Mouse (Mus musculus): Measurements from ENCODE around the gene Trap1a. TPM values are rescaled to one million over a fixed set of nuclear protein-coding genes. Genes with fewer than 3 reads are reported as not detected.
"Not testable (repeated sequence)": the region's sequence is repeated elsewhere in the genome, so short reads cannot be mapped to it uniquely, and the experiment has no call there.

Gene Trap1a
- not detected in 2 replicates for polyA plus RNA-seq (2012; ENCODE audit: insufficient read depth, low replicate concordance)

DNA sequence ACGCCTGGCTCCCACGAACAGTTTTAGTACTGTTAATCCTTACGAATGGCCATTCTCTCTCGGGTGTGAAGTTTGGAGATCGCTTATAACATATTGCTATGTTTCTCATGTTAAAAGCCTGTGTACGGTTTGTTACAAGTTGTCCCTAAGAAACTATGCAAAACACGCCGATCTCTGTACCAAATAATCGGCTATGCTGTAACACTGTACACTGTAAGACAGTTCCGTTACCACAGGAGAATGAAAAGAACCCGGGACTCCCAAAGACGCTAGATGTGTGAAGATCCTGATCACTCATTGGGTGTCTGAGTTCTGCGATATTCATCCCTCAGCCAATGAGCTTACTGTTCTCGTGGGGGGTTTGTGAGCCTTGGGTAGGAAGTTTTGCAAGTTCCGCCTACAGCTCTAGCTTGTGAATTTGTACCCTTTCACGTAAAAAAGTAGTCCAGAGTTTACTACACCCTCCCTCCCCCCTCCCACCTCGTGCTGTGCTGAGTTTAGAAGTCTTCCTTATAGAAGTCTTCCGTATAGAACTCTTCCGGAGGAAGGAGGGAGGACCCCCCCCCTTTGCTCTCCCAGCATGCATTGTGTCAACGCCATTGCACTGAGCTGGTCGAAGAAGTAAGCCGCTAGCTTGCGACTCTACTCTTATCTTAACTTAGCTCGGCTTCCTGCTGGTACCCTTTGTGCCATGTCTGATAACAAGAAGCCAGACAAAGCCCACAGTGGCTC is at the start of gene Trap1a:
TSS of gene Trap1a (plus strand) at position 421 of the 732 bp plus-strand sequence.
- TF ChIP-seq FLI1 (IDR thresholded peaks at IDR 0.05; ENCODE audit: low read length) = no peak
- TF ChIP-seq GATA1 (IDR thresholded peaks at IDR 0.05; ENCODE audit: borderline replicate concordance, low read length) = no peak
- Histone ChIP-seq H3K36me3 (replicated peaks; ENCODE audit: low read length) (no peaks in the 10 kb centered on the region), H3K4me1 (no peaks in the 10 kb centered on the region), H3K27me3 (replicated peaks) (peaks cover 1% of the 10 kb centered on the region), H3K4me3 (replicated peaks) (no peak within 1 kb of the TSS), H3K9me3 (peaks cover 18% of the 10 kb centered on the region)

DNA sequence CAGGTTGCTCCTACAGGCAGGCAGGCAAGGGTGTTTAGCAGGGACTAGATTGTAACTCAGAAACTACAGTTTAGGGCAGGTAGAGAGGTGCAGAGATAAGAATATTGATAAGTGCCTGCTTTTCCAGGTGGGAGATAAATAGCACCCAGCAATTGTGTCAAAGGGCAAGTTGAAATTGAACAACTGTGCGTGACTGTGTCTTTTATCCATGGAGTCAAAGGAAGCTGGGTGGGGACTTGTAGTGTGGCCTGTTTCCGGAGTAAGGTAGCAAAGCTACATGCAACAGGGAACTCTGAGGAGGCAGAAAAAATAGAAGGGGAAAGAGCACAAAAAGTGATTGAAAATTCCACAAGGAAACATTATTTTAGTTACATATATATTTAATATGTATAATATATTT is 40.4 kb upstream of the Trap1a start:
- Histone ChIP-seq H3K4me3 (replicated peaks) (no peak overlapping the region), H3K4me1 (no peaks in the 10 kb centered on the region), H3K27me3 (replicated peaks) (peaks cover 4% of the 10 kb centered on the region), H3K36me3 (replicated peaks; ENCODE audit: low read length) (no peaks in the 10 kb centered on the region), H3K9me3 (no peaks in the 10 kb centered on the region)
- TF ChIP-seq GATA1 (IDR thresholded peaks at IDR 0.05; ENCODE audit: borderline replicate concordance, low read length) (no peak), FLI1 (IDR thresholded peaks at IDR 0.05; ENCODE audit: low read length) (no peak)

DNA sequence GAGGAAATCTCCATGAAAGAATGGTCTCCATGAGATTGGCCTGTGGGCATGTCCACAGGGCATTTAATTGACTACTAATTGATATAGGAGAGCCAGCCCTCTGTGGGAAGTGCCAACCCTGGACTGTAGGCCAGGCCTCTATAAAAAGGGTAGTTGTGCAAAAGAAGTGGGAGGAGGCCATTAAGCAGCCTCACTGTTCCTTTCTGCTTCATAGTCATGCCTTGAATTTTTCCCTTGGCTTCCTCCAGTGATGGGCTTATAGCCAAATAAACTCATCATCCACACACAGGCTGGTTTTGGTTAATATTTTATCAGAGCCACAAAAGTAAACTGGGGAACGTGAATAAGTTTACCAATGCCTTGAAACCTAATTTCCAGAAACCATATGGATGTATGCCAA is 38.2 kb upstream of the Trap1a start:
- Histone ChIP-seq H3K4me1 (no peaks in the 10 kb centered on the region), H3K9me3 (no peaks in the 10 kb centered on the region), H3K27me3 (replicated peaks) (peaks cover 5% of the 10 kb centered on the region), H3K4me3 (replicated peaks) (no peak overlapping the region), H3K36me3 (replicated peaks; ENCODE audit: low read length) (no peaks in the 10 kb centered on the region)
- no peak for TF ChIP-seq FLI1 (IDR thresholded peaks at IDR 0.05; ENCODE audit: low read length)
- TF ChIP-seq GATA1 (IDR thresholded peaks at IDR 0.05; ENCODE audit: borderline replicate concordance, low read length) = no peak

DNA sequence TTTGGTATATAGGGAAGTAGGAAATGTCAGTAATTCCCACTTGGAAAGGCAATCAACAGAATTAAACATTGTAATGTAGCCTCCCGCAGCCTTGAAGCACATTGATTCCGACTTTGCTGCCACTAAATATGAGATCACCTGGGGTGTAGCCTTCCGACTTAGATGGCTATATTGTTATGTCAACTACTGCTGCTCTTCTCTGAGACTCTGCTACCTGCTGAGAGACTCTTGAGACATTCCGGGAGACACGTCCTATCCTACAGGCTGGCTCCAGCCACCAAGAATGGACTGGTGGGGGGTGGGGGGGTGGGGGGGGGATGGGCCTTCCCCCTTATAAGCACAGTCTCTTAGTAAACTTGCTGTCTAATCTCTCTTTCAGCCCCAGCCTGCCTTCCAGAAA is 16.1 kb upstream of the Trap1a start:
- not testable (repeated sequence) for H3K9me3 ChIP-seq; H3K27me3 ChIP-seq (replicated peaks); H3K4me1 ChIP-seq; H3K36me3 ChIP-seq (replicated peaks; ENCODE audit: low read length); H3K4me3 ChIP-seq (replicated peaks)

DNA sequence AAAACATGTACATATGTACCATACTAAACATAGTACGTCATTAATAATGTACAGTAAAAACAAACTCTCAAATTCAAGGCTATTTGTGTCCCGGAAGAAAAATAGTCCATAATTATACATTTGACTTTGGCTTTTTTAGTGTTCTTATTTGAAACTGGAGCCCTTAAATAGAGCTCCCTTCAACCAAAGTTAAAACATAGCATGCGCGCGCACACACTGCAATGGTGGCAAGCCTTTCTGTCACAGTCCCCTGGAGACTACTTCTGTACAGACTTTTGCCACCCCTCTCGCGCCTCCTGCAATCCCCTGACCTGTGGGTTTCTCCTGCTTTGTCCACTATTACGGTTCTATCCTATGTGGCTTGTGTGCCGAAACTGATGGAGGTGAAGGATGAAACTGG is 900 bp upstream of the Trap1a start:
- Histone ChIP-seq H3K4me1 (no peaks in the 10 kb centered on the region), H3K27me3 (replicated peaks) (peaks cover 1% of the 10 kb centered on the region), H3K4me3 (replicated peaks) (no peak overlapping the region), H3K9me3 (peaks cover 18% of the 10 kb centered on the region), H3K36me3 (replicated peaks; ENCODE audit: low read length) (no peaks in the 10 kb centered on the region)
- TF ChIP-seq GATA1 (IDR thresholded peaks at IDR 0.05; ENCODE audit: borderline replicate concordance, low read length) (no peak), FLI1 (IDR thresholded peaks at IDR 0.05; ENCODE audit: low read length) (no peak)

DNA sequence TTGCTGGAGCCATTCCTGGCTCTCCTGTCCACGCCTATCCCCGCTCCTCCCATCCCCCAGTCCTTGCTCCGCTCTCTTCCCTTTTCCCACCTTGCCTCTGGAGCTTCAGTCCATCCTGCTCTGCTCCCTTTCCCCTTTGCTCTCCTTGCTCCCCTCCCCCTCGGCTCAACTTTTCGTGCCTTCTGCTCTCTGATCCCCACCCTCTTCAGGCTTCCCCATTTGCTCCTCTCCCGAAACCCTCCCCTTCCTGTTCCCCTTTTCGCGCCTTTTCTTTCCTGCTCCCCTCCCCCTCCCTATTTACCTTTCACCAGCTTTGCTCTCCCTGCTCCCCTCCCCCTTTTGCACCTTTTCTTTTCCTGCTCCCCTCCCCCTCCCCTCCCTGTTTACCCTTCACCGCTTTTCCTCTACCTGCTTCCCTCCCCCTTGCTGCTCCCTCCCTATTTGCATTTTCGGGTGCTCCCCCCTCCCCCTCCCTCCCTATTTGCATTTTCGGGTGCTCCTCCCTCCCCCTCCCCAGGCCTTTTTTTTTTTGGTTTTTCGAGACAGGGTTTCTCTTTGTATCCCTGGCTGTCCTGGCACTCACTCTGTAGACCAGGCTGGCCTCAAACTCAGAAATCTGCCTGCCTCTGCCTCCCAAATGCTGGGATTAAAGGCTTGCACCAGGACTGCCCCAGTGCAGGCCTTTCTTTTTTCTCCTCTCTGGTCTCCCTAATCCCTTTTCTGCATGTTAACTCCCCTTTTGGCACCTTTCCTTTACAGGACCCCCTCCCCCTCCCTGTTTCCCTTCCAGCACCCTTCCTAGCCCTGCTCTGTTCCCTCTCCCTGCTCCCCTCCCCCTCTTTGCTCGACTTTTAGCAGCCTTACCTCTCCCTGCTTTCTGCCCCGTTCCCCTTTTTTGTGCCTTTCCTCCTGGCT is 1.3 kb downstream of the Trap1a start:
- peaks cover 18% of the 10 kb centered on the region for H3K9me3 ChIP-seq
- H3K36me3 ChIP-seq (replicated peaks; ENCODE audit: low read length) = no peaks in the 10 kb centered on the region
- peaks cover 1% of the 10 kb centered on the region for H3K27me3 ChIP-seq (replicated peaks)
- TF ChIP-seq GATA1 (IDR thresholded peaks at IDR 0.05; ENCODE audit: borderline replicate concordance, low read length) = no peak
- TF ChIP-seq FLI1 (IDR thresholded peaks at IDR 0.05; ENCODE audit: low read length) = no peak
- H3K4me1 ChIP-seq = no peaks in the 10 kb centered on the region
- no peak overlapping the region for H3K4me3 ChIP-seq (replicated peaks)

DNA sequence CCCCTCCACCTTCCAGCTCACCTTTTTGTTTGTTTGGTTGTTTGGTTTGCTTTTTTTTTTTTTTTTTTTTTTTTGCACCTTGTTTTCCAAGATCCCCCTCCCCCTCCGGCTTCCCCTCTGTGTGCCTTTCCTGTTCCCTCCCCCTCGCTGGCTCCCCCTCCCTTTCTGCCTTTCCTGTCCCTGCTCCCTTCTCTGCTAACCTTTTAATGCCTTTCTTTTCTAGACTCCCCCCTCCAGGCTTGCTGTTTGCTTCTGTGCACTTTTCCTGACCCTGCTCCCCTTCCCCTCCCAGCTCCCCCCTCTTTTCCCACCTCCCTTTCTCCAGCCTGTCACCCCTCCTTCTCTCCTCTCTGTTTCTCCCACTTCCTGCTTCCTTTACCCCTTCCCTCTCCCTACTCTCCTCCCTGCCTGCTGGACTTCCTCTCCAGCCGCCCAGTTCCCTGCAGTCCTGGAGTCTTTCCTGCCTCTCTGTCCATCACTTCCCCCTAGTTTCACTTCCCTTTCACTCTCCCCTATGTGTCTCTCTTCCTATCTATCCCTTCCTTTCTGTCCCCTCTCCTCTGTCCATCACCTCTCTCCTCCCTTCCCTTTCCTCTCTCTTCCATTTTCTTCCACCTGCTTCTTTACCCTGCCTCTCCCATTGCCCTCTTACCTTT is 2.1 kb downstream of the Trap1a start:
- TF ChIP-seq FLI1 (IDR thresholded peaks at IDR 0.05; ENCODE audit: low read length) (no peak), GATA1 (IDR thresholded peaks at IDR 0.05; ENCODE audit: borderline replicate concordance, low read length) (no peak)
- Histone ChIP-seq H3K4me3 (replicated peaks) (no peak overlapping the region), H3K36me3 (replicated peaks; ENCODE audit: low read length) (no peaks in the 10 kb centered on the region), H3K4me1 (no peaks in the 10 kb centered on the region), H3K27me3 (replicated peaks) (peaks cover 1% of the 10 kb centered on the region), H3K9me3 (peaks cover 18% of the 10 kb centered on the region)

DNA sequence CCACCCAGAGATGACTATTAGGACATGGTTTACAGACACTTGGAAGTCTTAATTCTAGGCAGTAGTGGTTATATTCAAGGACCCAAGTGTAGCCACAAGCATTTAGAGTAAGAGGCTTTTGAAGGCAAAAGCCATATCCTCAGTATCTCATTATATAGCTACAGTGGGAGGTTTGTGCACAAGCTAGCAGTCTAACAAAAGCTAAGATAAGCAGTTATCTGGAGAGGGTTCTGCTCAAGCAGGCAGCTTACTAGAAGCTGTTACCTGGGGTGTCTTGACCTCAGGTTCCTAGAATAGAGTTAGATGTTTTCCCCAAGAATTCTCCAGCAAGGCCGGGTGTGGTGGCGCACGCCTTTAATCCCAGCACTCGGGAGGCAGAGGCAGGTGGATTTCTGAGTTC is 6.1 kb downstream of the Trap1a start:
- H3K27me3 ChIP-seq (replicated peaks) = peaks cover 2% of the 10 kb centered on the region
- peaks cover 5% of the 10 kb centered on the region for H3K9me3 ChIP-seq
- H3K4me1 ChIP-seq = no peaks in the 10 kb centered on the region
- no peaks in the 10 kb centered on the region for H3K36me3 ChIP-seq (replicated peaks; ENCODE audit: low read length)
- TF ChIP-seq GATA1 (IDR thresholded peaks at IDR 0.05; ENCODE audit: borderline replicate concordance, low read length) (no peak), FLI1 (IDR thresholded peaks at IDR 0.05; ENCODE audit: low read length) (no peak)
- no peak overlapping the region for H3K4me3 ChIP-seq (replicated peaks)

DNA sequence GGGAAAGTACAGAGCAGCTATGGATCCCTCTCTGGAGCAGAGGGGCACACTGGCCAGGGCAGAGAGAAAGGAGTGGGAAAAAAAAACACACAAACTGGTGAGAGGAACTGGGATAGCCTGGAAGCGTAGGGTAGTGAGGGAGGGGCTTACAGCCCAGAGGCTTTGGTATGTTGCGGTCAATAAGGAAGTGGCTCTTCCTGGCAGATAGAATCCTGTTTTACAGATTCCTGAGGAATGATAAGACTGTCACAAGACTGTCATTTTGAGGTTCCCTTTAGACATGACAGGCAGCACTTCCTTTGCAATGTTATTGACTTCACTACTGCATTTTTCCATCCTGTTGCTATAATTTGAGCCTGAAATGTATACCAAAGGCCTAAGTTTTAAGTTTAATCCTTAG is 7.7 kb downstream of the Trap1a start:
- peaks cover 2% of the 10 kb centered on the region for H3K27me3 ChIP-seq (replicated peaks)
- TF ChIP-seq FLI1 (IDR thresholded peaks at IDR 0.05; ENCODE audit: low read length) = no peak
- TF ChIP-seq GATA1 (IDR thresholded peaks at IDR 0.05; ENCODE audit: borderline replicate concordance, low read length) = no peak
- no peaks in the 10 kb centered on the region for H3K4me1 ChIP-seq
- no peak overlapping the region for H3K4me3 ChIP-seq (replicated peaks)
- no peaks in the 10 kb centered on the region for H3K36me3 ChIP-seq (replicated peaks; ENCODE audit: low read length)
- 0 out of 2 replicates have a peak, but pooled peaks cover under 1% of the 10 kb centered on the region for H3K9me3 ChIP-seq

Measured in megakaryocyte, embryonic 14.5 days (primary cell).